Mouse (Mus musculus) hindbrain, embryonic 16.5 days (tissue): ENCODE results near the gene Ecsit. TPM values are rescaled to one million over a fixed set of nuclear protein-coding genes. Genes with fewer than 3 reads are reported as not detected.

Experiments used
- microRNA-seq: library from miRNA; unstranded; fragments of <30 nt; microRNA quantifications from one replicate; pipeline ENCODE4, GENCODE M21; 2017
- polyA plus RNA-seq: library from polyadenylated mRNA; unstranded; fragments of >200 nt; fragmentation: Nextera tagmentation; extraction: Ambion mirVana; gene quantifications from 2 replicates; pipeline ENCODE4 v1.2.1, GENCODE M21; 2015

Ecsit gene
- polyA plus RNA-seq, 1 experiment from 2014 or later: 62.3 TPM

Small RNA genes lying within 50 kb of the gene (microRNA-seq; reads per million reads assigned to microRNA genes)
- not detected for gene Mir7084

Other genes starting within 250 kb of the Ecsit start
- 0.25 and 0.66 TPM in 2 replicates for gene Angptl8, start 249.9 kb downstream of the Ecsit start, polyA plus RNA-seq
- 16.0 and 17.3 TPM in 2 replicates for gene Dock6, start 232.8 kb downstream of the Ecsit start, polyA plus RNA-seq
- 23.6 and 24.3 TPM in 2 replicates for gene Rab3d, start 167.2 kb downstream of the Ecsit start, polyA plus RNA-seq
- 9.7 and 9.8 TPM in 2 replicates for gene Ccdc159, start 158.0 kb downstream of the Ecsit start, polyA plus RNA-seq
- gene Tmem205, start 157.9 kb downstream of the Ecsit start, polyA plus RNA-seq: 56.5 and 61.0 TPM in 2 replicates
- gene Plppr2, start 148.4 kb downstream of the Ecsit start, polyA plus RNA-seq: 106 and 115 TPM in 2 replicates
- gene Swsap1, start 129.7 kb downstream of the Ecsit start, polyA plus RNA-seq: 8.1 and 8.7 TPM in 2 replicates
- gene Epor, start 121.9 kb downstream of the Ecsit start, polyA plus RNA-seq: 1.2 and 1.4 TPM in 2 replicates
- gene Rgl3, start 96.0 kb downstream of the Ecsit start, polyA plus RNA-seq: 2.0 and 2.1 TPM in 2 replicates
- 5.9 and 6.4 TPM in 2 replicates for gene Ccdc151, start 82.8 kb downstream of the Ecsit start, polyA plus RNA-seq
- 93.7 and 97.3 TPM in 2 replicates for gene Prkcsh, start 82.6 kb downstream of the Ecsit start, polyA plus RNA-seq
- gene Elavl3, start 33.4 kb downstream of the Ecsit start, polyA plus RNA-seq: 77.8 and 80.4 TPM in 2 replicates
- not detected in 2 replicates for gene Gm49318, start 14.2 kb downstream of the Ecsit start, polyA plus RNA-seq
- 16.6 and 16.7 TPM in 2 replicates for gene Zfp653, start 14.1 kb downstream of the Ecsit start, polyA plus RNA-seq
- 0.93 and 1.4 TPM in 2 replicates for gene Cnn1, start 13.8 kb upstream of the Ecsit start, polyA plus RNA-seq
- 192 TPM in 2 replicates for gene Elof1, start 31.7 kb upstream of the Ecsit start, polyA plus RNA-seq
- 0.49 and 1.5 TPM in 2 replicates for gene Acp5, start 50.3 kb upstream of the Ecsit start, polyA plus RNA-seq
- 89.8 and 97.6 TPM in 2 replicates for gene Pigyl, start 71.4 kb upstream of the Ecsit start, polyA plus RNA-seq
- gene Zfp872, start 102.7 kb upstream of the Ecsit start, polyA plus RNA-seq: 0.79 and 1.1 TPM in 2 replicates
- 9.3 and 10.2 TPM in 2 replicates for gene Zfp809, start 140.3 kb upstream of the Ecsit start, polyA plus RNA-seq
- 7.1 and 7.4 TPM in 2 replicates for gene Zfp599, start 174.5 kb upstream of the Ecsit start, polyA plus RNA-seq
- gene Zfp810, start 222.2 kb upstream of the Ecsit start, polyA plus RNA-seq: 23.0 and 25.0 TPM in 2 replicates